Mouse (Mus musculus) T-helper 1 cell (primary cell): ENCODE measurements around the gene Hsd17b1.
"Not testable (repeated sequence)": the region's sequence is repeated elsewhere in the genome, so short reads cannot be mapped to it uniquely, and the experiment has no call there.

Experiments used
- in situ Hi-C: fragments of 300-600 bp; cut with MboI, MseI; formaldehyde crosslinking; loops from one replicate; pipeline ENCODE4 v1.15.1; 2025; ENCODE audit warnings: high pct_unique_total_duplicates

The Hsd17b1 gene

GRCm38 (mm10) chr11:101125008-101125407, 46.8 kb downstream of the Hsd17b1 start:
- in situ Hi-C loops, result not testable (repeated sequence)

DNA sequence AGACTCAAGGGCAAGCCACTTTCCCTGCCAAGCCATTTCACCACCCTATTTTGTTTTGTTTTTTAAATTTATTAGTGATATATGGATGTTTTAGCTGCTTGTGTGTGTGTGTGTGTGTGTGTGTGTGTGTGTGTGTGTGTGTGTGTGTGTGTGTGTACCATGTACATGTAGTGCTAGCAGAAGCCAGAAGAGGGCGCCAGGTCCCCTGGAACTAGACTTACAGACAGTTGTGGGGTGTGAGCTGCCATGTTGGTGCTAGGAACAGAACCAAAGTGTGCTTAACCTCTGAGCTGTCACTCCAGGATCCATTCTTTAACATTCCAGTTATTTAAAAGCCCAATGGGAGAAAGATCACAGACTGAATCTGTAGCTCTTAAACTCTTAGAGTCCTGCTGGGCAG, 48.9 kb downstream of the Hsd17b1 start:
- in situ Hi-C loops, result no loop called here

- in situ Hi-C loops, result no loop called here
These were observed 50.9 kb downstream of the Hsd17b1 start for GRCm38 (mm10) chr11:101128996-101129577.
